22 mouse cellular contexts compared by ENCODE assay signal in the genomic region with DNA sequence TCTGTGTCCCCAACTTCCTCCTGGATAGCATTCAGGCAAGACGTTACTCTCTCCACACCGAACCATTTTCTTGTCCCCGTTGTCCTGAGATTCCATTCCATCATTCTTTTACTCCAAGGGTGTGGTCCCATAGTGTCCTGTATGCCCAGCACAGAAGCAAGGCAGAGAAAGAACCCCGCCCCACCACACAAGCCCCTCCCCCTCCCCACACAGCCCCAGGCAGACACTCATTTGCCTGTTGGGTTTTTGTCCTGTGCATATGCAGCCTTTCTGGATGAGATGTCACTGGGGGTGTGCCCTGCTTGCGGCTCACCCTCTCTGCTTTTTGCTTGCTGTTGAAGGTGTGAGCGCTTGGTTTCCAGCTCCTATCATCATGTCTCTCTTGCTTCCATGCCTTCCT.
"Had no signal": no experiment of that assay in that cellular context is flagged by ENCODE, and none has a peak within 500 bp of the region (broad histone marks: within the 10 kb centered on the region; RNA-seq: fewer than 3 reads in every experiment).

No protein-coding gene starts in this region.

- H3K36me3 ChIP-seq: lung, embryonic 15.5 days; midbrain, embryonic 12.5 days; neural tube, embryonic 13.5 days; neural tube, embryonic 15.5 days had no signal

- H3K27me3 ChIP-seq: lung, embryonic 15.5 days; midbrain, embryonic 12.5 days; neural tube, embryonic 13.5 days; neural tube, embryonic 15.5 days had no signal

- H3K4me3 ChIP-seq: lung, embryonic 15.5 days; megakaryocyte, embryonic 14.5 days; midbrain, embryonic 12.5 days; myocyte; neural tube, embryonic 13.5 days; neural tube, embryonic 15.5 days had no signal

- H3K4me2 ChIP-seq: lung, embryonic 15.5 days; midbrain, embryonic 12.5 days; neural tube, embryonic 13.5 days; neural tube, embryonic 15.5 days had no signal

- ATAC-seq: liver, postnatal 0 days; lung, postnatal 0 days; midbrain, embryonic 16.5 days had no signal

- H3K9ac ChIP-seq: liver, postnatal 0 days; lung, embryonic 15.5 days; midbrain, embryonic 12.5 days; neural tube, embryonic 13.5 days; neural tube, embryonic 15.5 days had no signal

- H3K9me3 ChIP-seq: lung, embryonic 15.5 days; megakaryocyte, embryonic 14.5 days; midbrain, embryonic 12.5 days; neural tube, embryonic 13.5 days; neural tube, embryonic 15.5 days had no signal

- H3K27ac ChIP-seq: lung, embryonic 15.5 days; macrophage; midbrain, embryonic 12.5 days; neural tube, embryonic 13.5 days; neural tube, embryonic 15.5 days had no signal

- H3K4me1 ChIP-seq: lung, embryonic 15.5 days; megakaryocyte, embryonic 14.5 days had no signal

- DNase-seq: liver, postnatal 0 days; lung, adult 2 months; lung, postnatal 14 days; lung, postnatal 36 days; midbrain, embryonic 14.5 days; retina, postnatal 1 day; right cerebral cortex, adult 18-20 months; right cerebral cortex, postnatal 25 days; right cerebral cortex, postnatal 4 days; spleen, adult 18-20 months; thymus, adult 18-20 months; thymus, postnatal 14 days; thymus, postnatal 36 days had no signal
